Mouse (Mus musculus): ENCODE results near the gene Olfr1469. TPM values are rescaled to one million over a fixed set of nuclear protein-coding genes. Genes with fewer than 3 reads are reported as not detected.
"Not testable (repeated sequence)": the region's sequence is repeated elsewhere in the genome, so short reads cannot be mapped to it uniquely, and the experiment has no call there.

Gene Olfr1469
- not detected for total RNA-seq (2021)
- long read RNA-seq, experiment 1, result 0 reads
- long read RNA-seq, experiment 2, result 0 reads

GRCm38 (mm10) chr19:13407549-13407948 is at the start of gene Olfr1469:
TSS of gene Olfr1469 (plus strand) at chr19:13407849.
- DNase-seq (ENCODE audit: low spot score in 2 of 2), result no peak

GRCm38 (mm10) chr19:13361936-13362335 is 45.7 kb upstream of the Olfr1469 start, which contains the start of gene Olfr1467:
TSS of gene Olfr1467 (plus strand) at chr19:13362236.
- DNase-seq (ENCODE audit: low spot score in 2 of 2), result no peak

GRCm38 (mm10) chr19:13443109-13443508 is 35.5 kb downstream of the Olfr1469 start, which contains the start of gene Olfr1471:
TSS of gene Olfr1471 (plus strand) at chr19:13443409.
- not testable (repeated sequence) for DNase-seq (ENCODE audit: low spot score in 2 of 2)

- no peak for DNase-seq (ENCODE audit: low spot score in 2 of 2)
Observed at GRCm38 (mm10) chr19:13455986-13456385, 48.3 kb downstream of the Olfr1469 start, which contains the start of gene Olfr1472. TSS of gene Olfr1472 (minus strand) at chr19:13456086.

Other genes starting within 250 kb of the Olfr1469 start
- not detected for gene Olfr1461, start 244.8 kb upstream of the Olfr1469 start, total RNA-seq (2021)
- gene Olfr1462, start 222.1 kb upstream of the Olfr1469 start, total RNA-seq (2021), result not detected
- not detected for gene Olfr1463, start 176.5 kb upstream of the Olfr1469 start, total RNA-seq (2021)
- gene Olfr1465, start 92.3 kb upstream of the Olfr1469 start, total RNA-seq (2021), result not detected
- not detected for gene Olfr1466, start 69.0 kb upstream of the Olfr1469 start, total RNA-seq (2021)
- not detected for gene Olfr1467, start 45.6 kb upstream of the Olfr1469 start, total RNA-seq (2021)
- gene Olfr1471, start 35.6 kb downstream of the Olfr1469 start, total RNA-seq (2021), result not detected
- gene Olfr1472, start 48.2 kb downstream of the Olfr1469 start, total RNA-seq (2021), result not detected
- not detected for gene Olfr1474, start 61.7 kb downstream of the Olfr1469 start, total RNA-seq (2021)
- gene Olfr1475, start 72.3 kb downstream of the Olfr1469 start, total RNA-seq (2021), result not detected
- gene Olfr1477, start 92.7 kb downstream of the Olfr1469 start, total RNA-seq (2021), result not detected
- gene Olfr1480, start 120.1 kb downstream of the Olfr1469 start, total RNA-seq (2021), result not detected
- gene Olfr1484, start 175.7 kb downstream of the Olfr1469 start, total RNA-seq (2021), result not detected
- gene Olfr1487, start 209.5 kb downstream of the Olfr1469 start, total RNA-seq (2021), result not detected
- not detected for gene Olfr1489, start 223.8 kb downstream of the Olfr1469 start, total RNA-seq (2021)
- gene Olfr1490, start 243.2 kb downstream of the Olfr1469 start, total RNA-seq (2021), result not detected

Measured in layer of hippocampus, postnatal 14 days (tissue).